Mouse (Mus musculus) ES-CJ7 (cell line): ENCODE results near the gene Pik3ap1.
"Not testable (repeated sequence)": the region's sequence is repeated elsewhere in the genome, so short reads cannot be mapped to it uniquely, and the experiment has no call there.

Experiments
- DNase-seq: peaks from one replicate; pipeline ENCODE4 v3.0.0; 2011; ENCODE audit warnings: low read depth, low spot score

The Pik3ap1 gene

GRCm38 (mm10) chr19:41332228-41332627, 52.7 kb downstream of the Pik3ap1 start:
- no peak for DNase-seq

GRCm38 (mm10) chr19:41330401-41330800, 54.5 kb downstream of the Pik3ap1 start:
- DNase-seq: no peak

- DNase-seq: no peak
Measured at GRCm38 (mm10) chr19:41329961-41330360, 54.9 kb downstream of the Pik3ap1 start.

DNA sequence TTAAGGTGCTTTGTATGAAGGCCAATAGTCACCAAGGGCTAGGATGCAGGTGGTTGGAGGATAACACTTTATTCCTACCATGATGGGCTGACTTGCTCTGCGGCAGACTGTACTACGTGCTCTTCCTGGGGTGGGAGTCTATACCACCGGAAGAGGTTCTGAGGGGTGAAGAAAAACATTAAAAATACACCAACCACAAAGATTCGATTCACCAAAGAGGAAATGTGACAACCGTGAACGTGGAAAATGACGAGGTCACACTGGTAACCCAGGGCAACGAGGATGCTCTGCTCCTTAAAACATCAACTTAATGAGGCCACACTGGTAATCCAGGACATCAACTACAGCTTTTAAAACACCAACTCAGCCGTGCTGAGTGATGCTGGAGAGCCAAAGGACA, 56.2 kb downstream of the Pik3ap1 start:
- no peak for DNase-seq

- no peak for DNase-seq
Measured at GRCm38 (mm10) chr19:41323813-41324212, 61.1 kb downstream of the Pik3ap1 start.

GRCm38 (mm10) chr19:41323125-41323524, 61.8 kb downstream of the Pik3ap1 start:
- DNase-seq: no peak

GRCm38 (mm10) chr19:41321149-41321548, 63.8 kb downstream of the Pik3ap1 start:
- no peak for DNase-seq

GRCm38 (mm10) chr19:41317315-41318095, 67.4 kb downstream of the Pik3ap1 start:
- DNase-seq: peak; percentile 62

- DNase-seq: no peak
Measured at GRCm38 (mm10) chr19:41314696-41315095, 70.2 kb downstream of the Pik3ap1 start.

- DNase-seq: peak; percentile 13
Measured at GRCm38 (mm10) chr19:41313663-41314062, 71.2 kb downstream of the Pik3ap1 start.

DNA sequence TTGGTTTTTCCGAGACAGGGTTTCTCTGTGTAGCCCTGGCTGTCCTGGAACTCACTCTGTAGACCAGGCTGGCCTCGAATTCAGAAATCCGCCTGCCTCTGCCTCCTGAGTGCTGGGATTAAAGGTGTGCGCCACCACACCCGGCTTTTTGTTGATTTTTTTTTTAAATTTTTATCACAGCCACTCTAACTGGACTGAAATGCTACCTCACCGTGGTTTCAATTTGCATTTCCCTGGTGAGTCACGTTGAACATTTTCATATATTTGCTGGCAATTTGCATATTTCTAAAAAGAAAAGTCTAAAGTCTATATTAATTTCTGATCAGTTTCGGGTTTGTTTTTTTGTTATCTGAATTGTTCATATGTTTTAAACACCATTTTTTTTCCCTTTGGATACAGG, 72.3 kb downstream of the Pik3ap1 start:
- not testable (repeated sequence) for DNase-seq

DNA sequence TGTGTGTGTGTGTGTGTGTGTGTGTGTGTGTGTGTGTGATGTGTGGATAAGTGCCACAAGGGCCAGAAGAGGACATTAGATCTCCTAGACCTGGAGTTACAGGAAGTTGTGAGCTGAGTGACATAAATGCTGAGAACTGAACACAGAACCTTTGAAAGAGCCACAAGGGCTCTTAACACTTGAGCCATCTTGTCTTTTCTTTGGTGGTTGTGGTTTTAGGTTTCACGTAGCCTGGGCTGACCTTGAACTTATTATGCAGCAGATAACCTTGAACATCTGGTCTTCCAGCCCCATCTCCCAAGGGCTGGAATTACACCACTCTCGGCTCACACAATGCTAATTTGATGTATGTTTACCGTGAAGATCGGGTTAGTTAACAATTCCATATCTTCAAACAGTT, 72.9 kb downstream of the Pik3ap1 start:
- DNase-seq: no peak

- peak; percentile 41 for DNase-seq
Measured at GRCm38 (mm10) chr19:41310971-41311703, 73.8 kb downstream of the Pik3ap1 start.

DNA sequence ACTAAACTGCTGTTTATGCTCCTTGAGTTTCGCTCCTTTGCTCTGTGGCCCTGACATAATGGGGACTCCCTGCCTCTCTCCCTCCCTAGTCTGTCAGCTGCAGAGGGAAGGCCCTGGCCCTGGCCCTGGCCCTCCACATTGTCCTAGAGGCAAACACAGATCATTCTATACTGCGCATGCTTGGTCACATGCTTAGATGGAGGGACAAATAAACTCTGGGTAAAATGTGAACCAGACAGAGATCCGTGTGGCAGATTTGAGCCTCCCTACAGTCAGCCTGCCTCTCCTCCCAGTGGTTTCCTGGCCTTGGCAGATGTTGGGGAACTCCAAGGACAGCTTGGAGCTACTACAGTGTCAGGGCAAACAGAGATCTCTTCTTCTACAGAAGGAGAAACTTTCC, 81.0 kb downstream of the Pik3ap1 start:
- no peak for DNase-seq

DNA sequence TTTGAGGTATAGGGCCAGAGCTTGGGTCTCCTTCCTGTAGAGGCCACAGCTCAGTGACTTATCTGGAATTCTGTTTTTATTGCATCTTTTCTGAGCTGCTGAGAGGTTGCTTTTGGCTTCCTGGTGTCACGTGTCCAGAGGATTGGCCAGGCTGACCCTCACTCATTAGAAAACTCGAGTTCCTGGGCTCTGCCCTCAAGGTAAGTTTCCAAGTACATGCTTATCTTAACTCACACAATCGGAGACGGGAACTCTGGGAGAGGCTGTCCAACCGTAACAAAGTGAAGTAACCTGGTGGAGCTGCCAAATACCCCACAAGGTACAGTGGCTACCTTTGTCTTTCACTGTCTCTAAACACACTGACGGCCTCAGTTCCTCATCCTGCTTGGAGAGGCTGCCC, 81.5 kb downstream of the Pik3ap1 start:
- no peak for DNase-seq

- no peak for DNase-seq
Measured at GRCm38 (mm10) chr19:41301856-41302255, 83.0 kb downstream of the Pik3ap1 start.

GRCm38 (mm10) chr19:41299446-41299845, 85.5 kb downstream of the Pik3ap1 start:
- no peak for DNase-seq

DNA sequence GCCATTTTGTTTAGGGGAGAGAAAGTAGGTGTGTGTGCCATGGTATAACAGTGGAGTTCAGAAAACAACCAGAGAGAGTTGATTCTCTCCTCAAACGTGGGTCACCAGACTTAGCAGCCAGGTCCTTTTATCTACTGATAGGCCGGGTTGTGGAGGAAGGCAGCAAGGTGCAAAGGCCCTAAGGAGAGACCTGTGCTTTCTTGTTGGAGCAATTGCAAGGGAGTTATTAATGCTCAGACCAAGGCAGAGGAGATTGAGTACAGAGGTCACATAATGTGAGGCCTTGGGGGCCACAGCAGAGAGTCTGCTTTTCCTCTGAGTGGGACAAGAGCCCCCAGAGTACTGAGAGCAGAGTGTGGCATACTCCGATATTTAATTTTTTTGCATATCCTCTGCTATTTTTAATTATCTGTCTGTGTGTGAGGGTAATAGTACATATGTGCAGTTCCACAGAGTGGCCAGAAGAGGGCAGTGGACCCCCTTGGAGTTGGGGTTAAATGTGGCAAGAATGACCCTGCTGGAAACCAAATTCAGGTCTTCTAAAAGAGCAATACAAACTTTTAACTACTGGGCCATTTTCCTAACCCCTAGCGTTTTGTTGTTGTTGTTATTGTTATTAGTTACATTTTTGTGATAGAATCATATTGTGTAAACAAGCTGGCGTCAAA, 93.8 kb downstream of the Pik3ap1 start:
- DNase-seq: peak; percentile 27

DNA sequence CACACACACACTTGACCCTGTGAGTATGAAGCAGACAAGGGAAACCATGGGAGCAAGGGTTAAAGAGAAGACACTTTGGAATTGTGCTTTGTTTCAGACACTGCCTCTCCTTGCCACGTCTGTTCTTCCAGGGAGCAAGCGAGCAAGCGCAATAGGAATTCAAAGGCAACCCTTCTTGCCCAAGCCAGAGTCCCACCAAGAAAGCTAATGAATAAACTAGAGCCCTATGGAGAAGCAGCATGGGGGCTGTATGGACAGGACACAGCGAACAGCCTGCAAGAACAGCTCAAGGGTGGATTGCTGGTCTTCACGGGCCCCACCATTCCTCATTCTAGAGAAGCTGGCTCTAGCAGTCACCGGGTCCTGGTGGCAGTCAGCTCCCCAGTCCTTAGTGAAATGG, 96.3 kb downstream of the Pik3ap1 start:
- no peak for DNase-seq

DNA sequence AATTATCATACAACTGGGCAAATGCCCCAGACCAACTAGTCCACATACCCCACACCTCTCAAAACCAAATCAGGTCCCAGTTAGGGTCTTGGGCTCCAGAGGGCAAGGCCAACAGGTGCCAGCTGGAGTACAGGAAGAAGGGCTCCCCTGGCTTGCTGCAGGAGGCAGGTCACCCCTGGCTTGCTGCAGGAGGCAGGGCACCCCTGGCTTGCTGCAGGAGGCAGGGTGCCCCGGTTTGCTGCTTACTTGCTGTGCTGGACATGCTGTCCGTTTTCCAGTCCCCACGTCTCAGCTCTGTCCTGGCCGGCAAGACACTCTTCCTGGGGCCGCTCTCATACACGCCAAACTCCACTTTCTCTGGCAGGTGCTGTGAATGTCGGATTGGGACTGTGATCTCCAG, 97.7 kb downstream of the Pik3ap1 start:
- no peak for DNase-seq

GRCm38 (mm10) chr19:41284515-41284914, 100.4 kb downstream of the Pik3ap1 start:
- DNase-seq: no peak

- DNase-seq: no peak
Measured at GRCm38 (mm10) chr19:41282718-41283117, 102.2 kb downstream of the Pik3ap1 start.

DNA sequence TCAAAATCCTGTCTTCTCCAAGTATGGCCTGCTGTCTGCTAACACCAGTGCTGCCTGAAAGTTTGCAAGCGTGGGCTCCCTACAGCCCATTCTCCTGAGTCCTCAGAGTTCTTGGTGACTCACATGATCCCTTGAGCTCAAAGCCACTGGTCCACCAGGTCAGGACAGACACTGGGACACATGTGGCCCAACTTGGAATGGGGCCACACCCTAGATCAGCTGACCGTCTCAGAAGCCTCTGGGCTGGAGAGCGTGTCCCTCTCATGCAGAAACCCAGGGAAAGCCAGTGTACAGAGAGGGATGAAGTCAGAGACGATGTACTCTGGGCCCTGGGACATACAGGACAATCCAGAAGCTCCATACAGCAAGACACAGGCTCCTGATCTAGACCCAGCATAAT, 102.7 kb downstream of the Pik3ap1 start:
- DNase-seq: no peak
